Mouse (Mus musculus): ENCODE measurements at regions not wholly inside any gene's neighbourhood (a gene's known extent, or its start where the extent isn't known, plus 50 kb on each side); places are given as distances from the start of the nearest gene placed in this dataset.

DNA sequence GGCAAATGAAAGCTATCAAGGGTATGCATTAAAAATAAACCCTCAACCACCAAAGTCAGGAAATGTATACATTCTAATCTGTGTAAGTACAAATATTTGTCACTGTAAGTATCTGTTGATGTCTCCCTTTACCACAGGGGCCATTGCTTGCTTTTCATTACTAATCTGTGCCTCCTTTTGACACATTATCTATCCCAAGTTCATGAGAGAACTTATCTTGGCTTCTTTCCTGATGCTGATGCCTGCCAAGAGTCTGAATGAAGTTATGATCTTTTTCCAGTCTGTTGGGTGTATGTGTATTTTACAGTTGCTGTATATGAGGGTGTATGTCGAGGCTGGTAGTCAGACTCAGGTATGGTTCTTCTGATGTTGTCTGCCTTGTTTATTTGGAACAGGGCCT lies 165.0 kb upstream of the Pter start:
- H3K9me3 ChIP-seq (replicated peaks; ENCODE audit: control insufficient read depth, low read length): no peaks in the 10 kb centered on the region
- no peak overlapping the region for H3K9ac ChIP-seq (ENCODE audit: low read length)
- ATAC-seq (ENCODE audit: insufficient read depth, low FRiP score): no peak
- H3K27me3 ChIP-seq (ENCODE audit: control insufficient read depth, insufficient read depth, low read length): no peaks in the 10 kb centered on the region
- no peak overlapping the region for H3K4me3 ChIP-seq (replicated peaks; ENCODE audit: low read length)
- H3K36me3 ChIP-seq (ENCODE audit: control insufficient read depth, insufficient read depth, low read length): no peaks in the 10 kb centered on the region
- H3K27ac ChIP-seq (ENCODE audit: low read length): no peak overlapping the region
- no peaks in the 10 kb centered on the region for H3K4me1 ChIP-seq (ENCODE audit: control insufficient read depth, insufficient read depth, low read length)
- 31% methylated on average over 1 of the region's 1 CpGs for WGBS
- no peak overlapping the region for H3K4me2 ChIP-seq (ENCODE audit: low read depth, low read length)

GRCm38 (mm10) chr2:12759931-12760330 lies 163.9 kb upstream of the Pter start:
- 86% methylated on average over 3 of the region's 3 CpGs for WGBS
- H3K36me3 ChIP-seq (ENCODE audit: control insufficient read depth, insufficient read depth, low read length): no peaks in the 10 kb centered on the region
- H3K4me2 ChIP-seq (ENCODE audit: low read depth, low read length): no peak overlapping the region
- H3K9me3 ChIP-seq (replicated peaks; ENCODE audit: control insufficient read depth, low read length): no peaks in the 10 kb centered on the region
- H3K27me3 ChIP-seq (ENCODE audit: control insufficient read depth, insufficient read depth, low read length): no peaks in the 10 kb centered on the region
- H3K4me1 ChIP-seq (ENCODE audit: control insufficient read depth, insufficient read depth, low read length): no peaks in the 10 kb centered on the region
- no peak overlapping the region for H3K9ac ChIP-seq (ENCODE audit: low read length)
- no peak for ATAC-seq (ENCODE audit: insufficient read depth, low FRiP score)
- no peak overlapping the region for H3K4me3 ChIP-seq (replicated peaks; ENCODE audit: low read length)
- H3K27ac ChIP-seq (ENCODE audit: low read length): no peak overlapping the region

DNA sequence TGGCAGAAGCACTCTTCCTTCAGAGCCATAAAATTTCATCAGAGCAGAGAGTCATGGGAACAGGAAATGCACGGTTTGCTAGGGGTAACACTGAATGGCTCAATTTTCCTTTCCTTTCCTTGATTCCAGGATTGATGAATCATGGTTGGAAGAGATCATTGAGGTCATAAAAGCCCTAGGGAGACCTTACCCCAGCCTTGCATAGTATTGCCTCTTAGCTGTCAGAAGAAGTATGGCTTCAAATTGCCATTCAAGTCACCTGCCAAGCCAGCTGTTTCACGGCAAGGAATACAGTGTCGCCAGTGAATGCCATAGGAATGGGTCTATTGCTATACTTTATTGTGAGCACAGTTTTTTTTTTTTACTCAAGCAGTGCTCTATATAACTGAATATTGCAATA lies 162.4 kb upstream of the Pter start:
- Histone ChIP-seq H3K4me2 (ENCODE audit: low read depth, low read length) (no peak overlapping the region), H3K36me3 (ENCODE audit: control insufficient read depth, insufficient read depth, low read length) (no peaks in the 10 kb centered on the region), H3K9me3 (replicated peaks; ENCODE audit: control insufficient read depth, low read length) (no peaks in the 10 kb centered on the region), H3K4me1 (ENCODE audit: control insufficient read depth, insufficient read depth, low read length) (no peaks in the 10 kb centered on the region), H3K9ac (ENCODE audit: low read length) (no peak overlapping the region), H3K4me3 (replicated peaks; ENCODE audit: low read length) (no peak overlapping the region), H3K27ac (ENCODE audit: low read length) (no peak overlapping the region), H3K27me3 (ENCODE audit: control insufficient read depth, insufficient read depth, low read length) (no peaks in the 10 kb centered on the region)
- 83% methylated on average over 3 of the region's 3 CpGs for WGBS
- no peak for ATAC-seq (ENCODE audit: insufficient read depth, low FRiP score)

GRCm38 (mm10) chr2:12764510-12764909 lies 159.3 kb upstream of the Pter start:
- H3K27ac ChIP-seq (ENCODE audit: low read length): no peak overlapping the region
- 61% methylated on average over 1 of the region's 1 CpGs for WGBS
- no peak overlapping the region for H3K9ac ChIP-seq (ENCODE audit: low read length)
- no peaks in the 10 kb centered on the region for H3K4me1 ChIP-seq (ENCODE audit: control insufficient read depth, insufficient read depth, low read length)
- H3K27me3 ChIP-seq (ENCODE audit: control insufficient read depth, insufficient read depth, low read length): no peaks in the 10 kb centered on the region
- no peak overlapping the region for H3K4me3 ChIP-seq (replicated peaks; ENCODE audit: low read length)
- ATAC-seq (ENCODE audit: insufficient read depth, low FRiP score): no peak
- H3K36me3 ChIP-seq (ENCODE audit: control insufficient read depth, insufficient read depth, low read length): no peaks in the 10 kb centered on the region
- no peaks in the 10 kb centered on the region for H3K9me3 ChIP-seq (replicated peaks; ENCODE audit: control insufficient read depth, low read length)
- H3K4me2 ChIP-seq (ENCODE audit: low read depth, low read length): no peak overlapping the region

DNA sequence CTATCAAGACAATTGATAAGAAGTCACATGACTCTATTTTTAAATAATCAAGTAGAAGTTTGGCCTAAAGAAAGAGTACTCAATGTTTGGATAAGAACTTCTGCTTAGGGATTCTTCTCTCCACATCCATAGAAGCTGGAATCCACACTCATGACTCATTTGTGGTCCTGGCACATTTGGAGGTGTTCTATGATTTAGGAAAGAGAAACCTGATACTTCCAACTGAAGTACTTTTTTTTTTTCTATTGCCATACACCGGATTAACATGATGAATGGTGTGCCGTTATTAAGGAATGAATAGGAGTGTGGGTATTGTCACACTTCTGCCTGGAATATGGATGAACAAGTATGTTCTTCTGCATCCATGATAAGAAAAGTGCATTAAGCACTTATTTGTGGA lies 158.5 kb upstream of the Pter start:
- ATAC-seq (ENCODE audit: insufficient read depth, low FRiP score): no peak
- 65% methylated on average over 2 of the region's 2 CpGs for WGBS
- H3K27me3 ChIP-seq (ENCODE audit: control insufficient read depth, insufficient read depth, low read length): no peaks in the 10 kb centered on the region

DNA sequence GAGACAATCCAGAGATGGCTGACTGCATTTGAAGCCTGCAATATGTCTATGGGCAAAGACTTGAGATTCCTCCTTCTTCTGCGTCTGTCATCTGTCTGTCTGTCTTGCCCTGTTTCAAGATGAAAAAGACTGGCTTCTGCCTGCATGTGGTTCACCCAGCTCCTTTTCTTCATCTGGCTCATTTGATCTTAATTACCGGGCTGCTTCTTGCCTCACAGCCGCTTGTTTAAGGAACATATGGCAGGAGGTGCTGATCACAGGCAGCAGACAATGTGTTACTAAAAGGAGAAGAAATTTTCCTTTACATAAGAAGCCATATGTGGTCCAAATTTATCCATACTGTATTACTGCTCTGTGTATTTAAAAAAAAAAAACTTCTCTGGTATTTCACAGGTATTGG lies 147.0 kb upstream of the Pter start:
- ATAC-seq (ENCODE audit: insufficient read depth, low FRiP score): no peak
- no peaks in the 10 kb centered on the region for H3K4me1 ChIP-seq (ENCODE audit: control insufficient read depth, insufficient read depth, low read length)
- no peak overlapping the region for H3K4me2 ChIP-seq (ENCODE audit: low read depth, low read length)
- H3K27ac ChIP-seq (ENCODE audit: low read length): no peak overlapping the region
- H3K27me3 ChIP-seq (ENCODE audit: control insufficient read depth, insufficient read depth, low read length): no peaks in the 10 kb centered on the region
- H3K9me3 ChIP-seq (replicated peaks; ENCODE audit: control insufficient read depth, low read length): no peaks in the 10 kb centered on the region
- H3K4me3 ChIP-seq (replicated peaks; ENCODE audit: low read length): no peak overlapping the region
- WGBS: 57% methylated on average over 3 of the region's 3 CpGs
- no peak overlapping the region for H3K9ac ChIP-seq (ENCODE audit: low read length)
- H3K36me3 ChIP-seq (ENCODE audit: control insufficient read depth, insufficient read depth, low read length): no peaks in the 10 kb centered on the region

More for the DNA sequence above, 158.5 kb upstream of the Pter start:
- Histone ChIP-seq H3K27ac (ENCODE audit: low read length) (no peak overlapping the region), H3K9ac (ENCODE audit: low read length) (no peak overlapping the region), H3K9me3 (replicated peaks; ENCODE audit: control insufficient read depth, low read length) (no peaks in the 10 kb centered on the region), H3K36me3 (ENCODE audit: control insufficient read depth, insufficient read depth, low read length) (no peaks in the 10 kb centered on the region), H3K4me2 (ENCODE audit: low read depth, low read length) (no peak overlapping the region), H3K4me1 (ENCODE audit: control insufficient read depth, insufficient read depth, low read length) (no peaks in the 10 kb centered on the region), H3K4me3 (replicated peaks; ENCODE audit: low read length) (no peak overlapping the region)

- Histone ChIP-seq H3K4me3 (replicated peaks; ENCODE audit: low read length) (no peak overlapping the region), H3K27ac (ENCODE audit: low read length) (no peak overlapping the region), H3K36me3 (ENCODE audit: control insufficient read depth, insufficient read depth, low read length) (no peaks in the 10 kb centered on the region), H3K27me3 (ENCODE audit: control insufficient read depth, insufficient read depth, low read length) (no peaks in the 10 kb centered on the region), H3K9ac (ENCODE audit: low read length) (no peak overlapping the region), H3K4me2 (ENCODE audit: low read depth, low read length) (no peak overlapping the region), H3K4me1 (ENCODE audit: control insufficient read depth, insufficient read depth, low read length) (no peaks in the 10 kb centered on the region), H3K9me3 (replicated peaks; ENCODE audit: control insufficient read depth, low read length) (no peaks in the 10 kb centered on the region)
- WGBS: 55% methylated on average over 2 of the region's 2 CpGs
- no peak for ATAC-seq (ENCODE audit: insufficient read depth, low FRiP score)
Observed at GRCm38 (mm10) chr2:12777696-12778095, 146.1 kb upstream of the Pter start.

DNA sequence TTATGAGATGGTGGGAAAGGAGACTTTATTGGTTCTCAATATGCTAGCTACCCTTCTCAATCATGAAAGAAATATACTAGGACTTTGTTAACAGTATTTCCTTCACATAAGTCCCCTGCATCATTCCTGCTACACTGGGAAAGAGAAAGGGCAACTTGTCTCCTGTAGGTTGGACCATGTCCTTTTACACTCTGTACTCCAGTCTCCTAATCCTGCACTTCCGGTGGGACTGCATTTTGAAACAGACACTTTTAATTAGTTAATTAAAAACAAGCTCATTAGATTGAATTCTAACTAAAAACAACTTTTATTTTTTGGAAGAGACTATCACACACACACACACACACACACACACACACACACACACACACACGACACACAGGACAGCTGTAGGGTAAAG lies 131.2 kb upstream of the Pter start:
- WGBS: 71% methylated on average over 2 of the region's 2 CpGs
- no peak overlapping the region for H3K4me2 ChIP-seq (ENCODE audit: low read depth, low read length)

DNA sequence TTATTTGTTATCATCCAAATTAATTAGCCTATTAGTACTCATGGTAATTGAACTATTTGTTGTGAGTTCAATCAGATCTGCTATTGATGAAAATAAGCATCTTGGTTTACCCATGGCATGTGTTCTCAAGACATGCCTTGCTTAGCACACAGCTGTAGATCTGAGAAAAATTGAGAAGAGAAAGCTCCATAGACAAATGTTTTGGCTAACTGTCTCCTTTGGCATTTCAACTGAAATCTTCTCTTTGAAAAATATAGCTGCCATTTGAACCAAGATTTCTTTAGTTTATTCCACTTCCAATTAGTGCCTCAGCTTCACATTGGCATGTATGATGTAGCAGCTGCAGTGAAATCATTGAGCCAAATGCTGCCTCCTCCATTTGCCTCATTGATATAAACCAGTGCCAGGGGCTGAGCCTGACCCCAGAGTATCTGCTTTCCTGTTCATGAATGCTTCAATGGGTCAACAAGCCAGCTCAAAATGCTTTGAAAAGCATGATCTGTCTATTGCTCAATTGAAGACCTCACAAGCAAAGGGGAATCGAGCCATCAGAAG lies 126.1 kb upstream of the Pter start:
- H3K4me1 ChIP-seq (ENCODE audit: control insufficient read depth, insufficient read depth, low read length): no peaks in the 10 kb centered on the region
- no peaks in the 10 kb centered on the region for H3K36me3 ChIP-seq (ENCODE audit: control insufficient read depth, insufficient read depth, low read length)
- no peak overlapping the region for H3K4me3 ChIP-seq (replicated peaks; ENCODE audit: low read length)
- H3K9me3 ChIP-seq (replicated peaks; ENCODE audit: control insufficient read depth, low read length): no peaks in the 10 kb centered on the region
- ATAC-seq (ENCODE audit: insufficient read depth, low FRiP score): no peak
- H3K27ac ChIP-seq (ENCODE audit: low read length): no peak overlapping the region
- no peak overlapping the region for H3K4me2 ChIP-seq (ENCODE audit: low read depth, low read length)
- WGBS: 62% methylated on average over 1 of the region's 1 CpGs
- no peak overlapping the region for H3K9ac ChIP-seq (ENCODE audit: low read length)
- H3K27me3 ChIP-seq (ENCODE audit: control insufficient read depth, insufficient read depth, low read length): no peaks in the 10 kb centered on the region

More for the DNA sequence above, 131.2 kb upstream of the Pter start:
- no peak overlapping the region for H3K9ac ChIP-seq (ENCODE audit: low read length)
- no peaks in the 10 kb centered on the region for H3K27me3 ChIP-seq (ENCODE audit: control insufficient read depth, insufficient read depth, low read length)
- no peak overlapping the region for H3K4me3 ChIP-seq (replicated peaks; ENCODE audit: low read length)
- H3K27ac ChIP-seq (ENCODE audit: low read length): no peak overlapping the region
- ATAC-seq (ENCODE audit: insufficient read depth, low FRiP score): no peak
- H3K36me3 ChIP-seq (ENCODE audit: control insufficient read depth, insufficient read depth, low read length): no peaks in the 10 kb centered on the region
- H3K9me3 ChIP-seq (replicated peaks; ENCODE audit: control insufficient read depth, low read length): no peaks in the 10 kb centered on the region
- no peaks in the 10 kb centered on the region for H3K4me1 ChIP-seq (ENCODE audit: control insufficient read depth, insufficient read depth, low read length)
